Mouse (Mus musculus) lung, embryonic 16.5 days (tissue): ENCODE measurements around the gene Nipsnap3a. TPM values are rescaled to one million over a fixed set of nuclear protein-coding genes. Genes with fewer than 3 reads are reported as not detected.

Experiments used
- ATAC-seq: fragments of 200-750 bp; cut with Nextera tagmentation; 2 replicates; pipeline ENCODE4 v1.8.0; 2017; ENCODE audit warnings: low read depth, mild to moderate bottlenecking, moderate library complexity
- H3K27ac ChIP-seq: fragments of 300-500 bp; sonication (generic); 2 replicates; pipeline ENCODE4 v1.5.1; 2014; ENCODE audit warnings: mild to moderate bottlenecking, control low read depth, low read length
- H3K27me3 ChIP-seq: fragments of 300-500 bp; sonication (generic); 2 replicates; pipeline ENCODE4 v1.6.1; 2014; ENCODE audit warnings: low read depth, low read length, mixed read lengths; ENCODE audit not compliant: control insufficient read depth, insufficient read depth
- H3K36me3 ChIP-seq: fragments of 300-500 bp; sonication (generic); 2 replicates; pipeline ENCODE4 v1.6.1; 2014; ENCODE audit warnings: low read length; ENCODE audit not compliant: control insufficient read depth, insufficient read depth
- H3K4me1 ChIP-seq: fragments of 300-500 bp; sonication (generic); replicated peaks from 2 replicates; pipeline ENCODE4 v1.6.1; 2014; ENCODE audit warnings: low read length, mixed read lengths; ENCODE audit not compliant: control insufficient read depth, insufficient read depth
- H3K4me2 ChIP-seq: fragments of 300-500 bp; sonication (generic); 2 replicates; pipeline ENCODE4 v1.6.1; 2014; ENCODE audit warnings: low read depth, low read length, control low read depth
- H3K4me3 ChIP-seq: fragments of 300-500 bp; sonication (generic); 2 replicates; pipeline ENCODE4 v1.5.1; 2014; ENCODE audit warnings: mild to moderate bottlenecking, low read length, control low read depth
- H3K9ac ChIP-seq: fragments of 300-500 bp; sonication (generic); 2 replicates; pipeline ENCODE4 v1.6.1; 2014; ENCODE audit warnings: low read length, control low read depth
- H3K9me3 ChIP-seq: fragments of 300-500 bp; sonication (generic); 2 replicates; pipeline ENCODE4 v1.6.1; 2016; ENCODE audit warnings: low read length; ENCODE audit not compliant: control insufficient read depth
- WGBS: fragments of 180-500 bp; shearing (Covaris S2); extraction: QIAGEN DNeasy Blood & Tissue Kit; methylation state at CpG from one replicate; pipeline ENCODE4 v1.1.7; 2014; 5-methylcytosine and 5-hydroxymethylcytosine counted together
- polyA plus RNA-seq: library from polyadenylated mRNA; unstranded; fragments of >200 nt; fragmentation: Nextera tagmentation; extraction: Ambion mirVana; gene quantifications from 2 replicates; pipeline ENCODE4 v1.2.1, GENCODE M21; 2015

The Nipsnap3a gene
- polyA plus RNA-seq, 1 experiment from 2014 or later, result not detected

DNA sequence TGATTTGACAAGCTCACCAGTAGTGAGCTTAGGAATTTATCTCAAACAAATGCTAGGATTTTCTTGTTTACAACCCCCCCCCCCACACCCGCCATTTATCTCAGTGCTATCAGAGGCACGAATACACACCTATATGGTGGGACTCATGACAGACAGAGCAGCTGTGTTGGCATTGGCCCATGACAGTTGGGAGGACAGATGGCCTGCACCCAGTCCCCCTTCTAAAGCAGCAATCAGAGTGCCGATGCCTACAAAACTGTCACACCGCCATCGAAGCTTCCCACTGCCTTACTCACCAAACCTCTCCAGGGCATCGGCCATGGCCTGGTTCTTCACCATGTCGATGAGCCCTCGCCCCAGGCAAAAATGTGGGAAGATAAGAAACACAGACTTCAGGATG lies 54.7 kb downstream of the Nipsnap3a start:
- no peak for ATAC-seq
- Histone ChIP-seq H3K9ac (no peak overlapping the region), H3K27me3 (no peaks in the 10 kb centered on the region), H3K4me1 (no peaks in the 10 kb centered on the region), H3K4me3 (no peak overlapping the region), H3K4me2 (no peak overlapping the region), H3K9me3 (no peaks in the 10 kb centered on the region), H3K36me3 (peaks cover 20% of the 10 kb centered on the region), H3K27ac (no peak overlapping the region)
- 90% methylated on average over 8 of the region's 8 CpGs for WGBS

DNA sequence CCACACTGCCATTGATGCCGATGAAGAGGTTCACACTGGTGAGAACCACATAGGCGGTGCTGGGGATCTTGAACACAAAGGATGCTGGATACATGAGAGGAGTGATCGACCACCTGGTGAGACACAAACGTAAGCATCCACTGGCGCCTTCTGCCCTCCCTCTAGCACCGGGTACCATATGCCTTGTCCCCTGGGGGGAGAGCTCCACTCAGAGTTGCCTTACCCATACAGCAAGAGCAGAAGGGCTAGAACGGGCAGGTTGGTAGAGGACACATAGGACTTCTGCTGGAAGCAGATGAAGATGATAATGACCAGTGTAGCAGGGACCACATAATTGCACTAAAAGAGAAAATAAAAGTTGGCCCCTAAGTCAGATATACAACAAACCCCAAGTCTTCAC lies 56.7 kb downstream of the Nipsnap3a start:
- H3K27me3 ChIP-seq, result no peaks in the 10 kb centered on the region
- no peak for ATAC-seq
- H3K4me2 ChIP-seq, result no peak overlapping the region
- H3K27ac ChIP-seq, result no peak overlapping the region
- 84% methylated on average over 7 of the region's 7 CpGs for WGBS
- peaks cover 19% of the 10 kb centered on the region for H3K36me3 ChIP-seq
- no peaks in the 10 kb centered on the region for H3K9me3 ChIP-seq
- H3K4me1 ChIP-seq, result no peaks in the 10 kb centered on the region
- no peak overlapping the region for H3K9ac ChIP-seq
- H3K4me3 ChIP-seq, result no peak overlapping the region

- no peak overlapping the region for H3K27ac ChIP-seq
- H3K4me2 ChIP-seq, result no peak overlapping the region
- H3K9me3 ChIP-seq, result no peaks in the 10 kb centered on the region
- H3K9ac ChIP-seq, result no peak overlapping the region
- H3K27me3 ChIP-seq, result no peaks in the 10 kb centered on the region
- H3K4me1 ChIP-seq, result no peaks in the 10 kb centered on the region
- peaks cover 18% of the 10 kb centered on the region for H3K36me3 ChIP-seq
- 57% methylated on average over 9 of the region's 9 CpGs for WGBS
- H3K4me3 ChIP-seq, result no peak overlapping the region
- no peak for ATAC-seq
These were observed 57.4 kb downstream of the Nipsnap3a start for GRCm38 (mm10) chr4:53046238-53047022.

Other genes with a start within 250 kb of the Nipsnap3a start
- gene Olfr275, start 174.7 kb upstream of the Nipsnap3a start, polyA plus RNA-seq, result not detected in 2 replicates
- gene Olfr273, start 130.0 kb upstream of the Nipsnap3a start, polyA plus RNA-seq, result not detected in 2 replicates
- gene Olfr272, start 70.1 kb upstream of the Nipsnap3a start, polyA plus RNA-seq, result not detected in 2 replicates
- not detected in 2 replicates for gene Olfr270, start 24.7 kb upstream of the Nipsnap3a start, polyA plus RNA-seq
- gene Nipsnap3b, start 22.6 kb downstream of the Nipsnap3a start, polyA plus RNA-seq, result 81.9 and 83.2 TPM in 2 replicates
- 9.8 and 10.5 TPM in 2 replicates for gene Abca1, start 170.6 kb downstream of the Nipsnap3a start, polyA plus RNA-seq